Mouse (Mus musculus): ENCODE measurements around the gene Clmp. TPM values are rescaled to one million over a fixed set of nuclear protein-coding genes. Genes with fewer than 3 reads are reported as not detected.
A peak's percentile ranks its signal among the peaks of the same experiment; 100 is the strongest.

Gene Clmp
- polyA plus RNA-seq, 1 experiment from 2014 or later: 29.9 TPM

DNA sequence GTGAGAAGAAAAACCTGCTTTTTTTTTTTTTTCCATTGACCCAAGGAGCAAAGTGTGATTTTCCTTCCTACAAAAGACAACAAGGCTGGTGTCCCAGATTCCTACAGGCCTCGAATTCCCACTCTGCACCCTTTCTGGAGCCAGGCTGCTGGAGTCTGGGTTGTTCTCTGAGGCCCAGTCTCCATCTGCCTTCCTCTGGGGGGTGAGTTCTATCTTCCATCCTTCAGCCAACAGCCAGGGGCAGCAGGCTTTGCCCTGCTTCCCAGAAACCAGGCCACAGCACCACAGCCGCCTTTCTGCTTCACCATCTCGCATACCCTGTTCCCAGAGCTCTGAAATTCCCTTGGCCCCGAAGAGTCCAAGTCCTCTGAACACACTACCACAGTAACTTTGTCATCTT is 10.3 kb downstream of the Clmp start:
- Histone ChIP-seq H3K4me1 (peaks cover 43% of the 10 kb centered on the region), H3K4me2 (no peak overlapping the region), H3K27me3 (no peaks in the 10 kb centered on the region), H3K4me3 (replicated peaks) (no peak overlapping the region), H3K9ac (no peak overlapping the region), H3K9me3 (replicated peaks) (no peaks in the 10 kb centered on the region), H3K36me3 (no peaks in the 10 kb centered on the region), H3K27ac (no peak overlapping the region)
- 87% methylated on average over 4 of the region's 4 CpGs for WGBS
- ATAC-seq (replicated peaks; ENCODE audit: low FRiP score): no peak

DNA sequence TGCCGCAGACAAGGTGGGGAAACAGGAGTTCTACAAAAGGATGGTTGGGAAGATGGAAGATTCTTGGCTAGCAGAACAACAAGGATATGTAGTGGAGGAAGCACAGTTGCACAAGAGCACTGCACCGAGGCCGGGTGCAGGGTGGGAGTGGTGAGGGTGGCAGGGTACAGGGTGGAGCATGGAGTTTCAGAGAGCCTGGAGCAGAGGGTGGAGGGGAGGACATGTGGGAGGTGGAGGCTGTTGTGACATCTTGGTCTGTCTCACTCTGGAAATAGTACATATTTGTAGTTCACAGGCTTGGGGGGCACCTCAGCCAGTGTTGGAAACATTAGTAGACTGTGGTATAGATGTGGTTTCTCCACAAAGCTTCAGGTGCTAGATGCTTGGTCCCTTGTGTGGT is 13.4 kb downstream of the Clmp start:
- ATAC-seq (replicated peaks; ENCODE audit: low FRiP score): no peak

DNA sequence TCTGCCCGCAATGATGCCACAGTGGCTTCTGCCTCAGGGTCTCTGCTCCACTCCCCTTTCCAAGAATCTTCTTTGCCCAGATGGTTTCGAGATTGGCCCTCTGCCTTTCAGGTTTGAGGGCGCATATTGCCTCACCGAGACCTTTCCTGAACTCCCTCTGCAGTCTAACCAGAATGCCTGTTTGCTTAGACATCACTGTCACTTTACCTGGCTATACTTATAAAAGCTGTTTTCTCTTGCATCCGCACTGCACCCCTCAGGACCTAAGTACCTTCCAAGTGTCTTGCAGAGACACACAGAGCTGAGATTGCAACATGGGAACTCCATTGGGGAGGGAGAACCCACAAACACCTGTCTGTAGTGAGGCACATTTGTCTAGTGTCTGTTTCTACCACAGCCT is 14.5 kb downstream of the Clmp start:
- ATAC-seq (replicated peaks; ENCODE audit: low FRiP score): no peak
- Histone ChIP-seq H3K4me1 (peaks cover 30% of the 10 kb centered on the region), H3K27me3 (no peaks in the 10 kb centered on the region), H3K4me2 (no peak overlapping the region), H3K36me3 (no peaks in the 10 kb centered on the region), H3K4me3 (replicated peaks) (no peak overlapping the region), H3K9me3 (replicated peaks) (no peaks in the 10 kb centered on the region), H3K9ac (no peak overlapping the region), H3K27ac (no peak overlapping the region)
- 88% methylated on average over 5 of the region's 5 CpGs for WGBS

More for the DNA sequence above, 13.4 kb downstream of the Clmp start:
- Histone ChIP-seq H3K4me1 (peaks cover 29% of the 10 kb centered on the region), H3K27ac (peak overlapping the region; percentile 7; the same call in 1 of the 2 replicates), H3K9ac (no peak overlapping the region), H3K4me3 (replicated peaks) (no peak overlapping the region), H3K27me3 (no peaks in the 10 kb centered on the region), H3K9me3 (replicated peaks) (no peaks in the 10 kb centered on the region), H3K4me2 (no peak overlapping the region), H3K36me3 (no peaks in the 10 kb centered on the region)
- WGBS: 67% methylated on average over 3 of the region's 3 CpGs

DNA sequence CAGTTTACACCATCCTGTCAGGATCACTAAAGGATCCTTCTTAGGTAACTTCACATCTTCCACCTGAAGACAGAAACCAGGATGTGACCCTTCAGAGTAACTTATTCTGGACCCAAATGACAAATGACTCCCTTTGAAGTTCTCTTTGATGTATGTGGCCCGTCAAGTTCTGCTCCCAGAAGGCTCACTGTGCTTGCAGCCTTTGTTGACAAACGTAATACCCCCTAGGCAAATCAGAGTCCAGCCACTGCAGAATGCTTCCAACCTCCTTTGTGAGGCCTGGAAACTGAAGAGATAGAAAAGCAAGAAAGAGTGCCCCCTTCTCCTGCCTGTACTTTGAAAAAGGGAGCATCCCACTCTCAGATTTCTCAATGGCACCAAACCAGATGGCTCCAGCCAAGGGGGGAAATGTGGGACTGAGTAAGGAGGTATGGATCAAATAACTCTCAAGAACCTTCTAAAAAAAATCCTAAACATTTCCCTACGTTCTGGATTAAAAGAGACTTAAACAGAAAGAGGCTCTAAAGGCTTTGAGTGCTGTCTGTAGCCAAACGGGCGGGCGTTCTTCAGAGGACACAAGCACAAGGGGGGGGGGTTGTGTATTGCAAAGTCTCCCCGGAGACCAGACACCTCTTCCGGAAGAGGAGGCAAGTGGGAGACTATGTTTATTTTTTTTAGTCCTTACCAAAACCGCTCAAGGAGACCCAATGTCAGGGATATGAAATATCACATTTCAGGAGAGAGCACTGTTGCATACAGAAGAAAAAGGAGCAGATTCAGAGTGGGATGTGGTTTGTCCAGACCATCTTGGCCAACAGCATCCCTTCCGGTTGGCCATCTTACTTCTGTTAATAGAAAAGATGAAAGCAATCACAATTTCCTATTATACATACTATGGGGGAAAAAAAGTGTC is 18.9 kb downstream of the Clmp start:
- peak; percentile 35 for ATAC-seq (replicated peaks; ENCODE audit: low FRiP score)
- Histone ChIP-seq H3K36me3 (no peaks in the 10 kb centered on the region), H3K4me2 (no peak overlapping the region), H3K4me1 (peaks cover 58% of the 10 kb centered on the region), H3K9me3 (replicated peaks) (no peaks in the 10 kb centered on the region), H3K9ac (no peak overlapping the region), H3K27ac (peak overlapping the region; percentile 24), H3K4me3 (replicated peaks) (no peak overlapping the region), H3K27me3 (no peaks in the 10 kb centered on the region; the same call in 1 of the 2 replicates)
- WGBS: 8% methylated on average over 10 of the region's 10 CpGs

DNA sequence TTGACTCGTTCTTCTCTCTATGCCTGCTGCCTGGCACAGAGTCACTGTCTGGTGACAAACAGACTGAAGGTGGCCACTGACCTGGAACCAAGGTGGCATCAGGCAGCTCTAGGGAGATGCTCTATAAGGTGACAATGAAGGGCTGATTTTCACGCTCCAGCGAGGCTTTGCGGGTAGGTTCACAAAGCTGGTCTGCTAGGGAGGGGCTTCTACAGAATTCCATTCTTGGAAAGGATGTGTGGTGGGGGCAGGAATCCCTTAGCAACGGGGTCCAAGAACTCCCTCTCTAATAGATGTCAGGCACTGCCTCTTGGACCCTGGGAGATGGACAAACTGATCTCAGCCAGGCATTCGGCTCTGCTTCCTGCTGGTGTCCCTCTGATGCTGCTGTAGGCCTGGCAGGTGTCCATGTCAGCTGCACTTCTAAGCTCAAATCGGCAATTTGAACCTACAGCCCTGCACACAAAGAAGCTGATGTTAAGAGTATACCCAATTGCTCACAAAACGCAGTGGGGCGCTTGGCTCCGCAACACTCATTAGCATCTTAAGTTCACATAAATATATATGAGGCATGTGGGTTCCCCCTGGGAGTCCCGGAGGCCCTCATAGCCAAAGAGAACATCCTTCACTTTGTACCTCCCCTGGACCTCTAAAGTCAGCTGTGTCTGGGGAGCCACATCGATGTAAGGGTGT is 22.8 kb downstream of the Clmp start:
- Histone ChIP-seq H3K9ac (no peak overlapping the region), H3K4me2 (no peak overlapping the region), H3K4me3 (replicated peaks) (no peak overlapping the region), H3K36me3 (no peaks in the 10 kb centered on the region), H3K9me3 (replicated peaks) (no peaks in the 10 kb centered on the region), H3K27me3 (no peaks in the 10 kb centered on the region; the same call in 1 of the 2 replicates), H3K4me1 (peaks cover 63% of the 10 kb centered on the region), H3K27ac (peak overlapping the region; percentile 81)
- peak; percentile 57 for ATAC-seq (replicated peaks; ENCODE audit: low FRiP score)
- 41% methylated on average over 12 of the region's 12 CpGs for WGBS

DNA sequence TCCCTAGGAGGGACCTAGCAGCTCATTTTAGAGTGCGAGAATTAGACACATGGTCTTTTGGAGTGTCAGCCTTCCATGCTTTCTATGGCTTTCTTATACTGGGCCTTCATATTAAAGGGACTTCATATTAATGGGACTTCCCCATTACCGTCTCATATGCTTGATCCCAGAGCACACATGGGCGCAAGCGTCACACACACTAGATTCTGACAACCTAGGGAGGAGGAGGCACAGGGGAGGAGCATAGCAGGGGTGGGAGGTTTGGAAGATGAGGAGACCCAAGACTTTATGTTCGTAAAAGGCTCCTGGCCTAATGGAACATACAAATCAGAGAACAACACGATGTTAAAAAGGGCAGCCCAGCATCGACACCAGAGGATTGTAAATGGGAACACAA is 23.4 kb downstream of the Clmp start:
- Histone ChIP-seq H3K9ac (no peak overlapping the region), H3K4me3 (replicated peaks) (no peak overlapping the region), H3K9me3 (replicated peaks) (no peaks in the 10 kb centered on the region), H3K27ac (peak overlapping the region; percentile 81), H3K27me3 (no peaks in the 10 kb centered on the region; the same call in 1 of the 2 replicates), H3K4me1 (peaks cover 58% of the 10 kb centered on the region), H3K36me3 (no peaks in the 10 kb centered on the region), H3K4me2 (no peak overlapping the region)
- 56% methylated on average over 7 of the region's 7 CpGs for WGBS
- no peak for ATAC-seq (replicated peaks; ENCODE audit: low FRiP score)

DNA sequence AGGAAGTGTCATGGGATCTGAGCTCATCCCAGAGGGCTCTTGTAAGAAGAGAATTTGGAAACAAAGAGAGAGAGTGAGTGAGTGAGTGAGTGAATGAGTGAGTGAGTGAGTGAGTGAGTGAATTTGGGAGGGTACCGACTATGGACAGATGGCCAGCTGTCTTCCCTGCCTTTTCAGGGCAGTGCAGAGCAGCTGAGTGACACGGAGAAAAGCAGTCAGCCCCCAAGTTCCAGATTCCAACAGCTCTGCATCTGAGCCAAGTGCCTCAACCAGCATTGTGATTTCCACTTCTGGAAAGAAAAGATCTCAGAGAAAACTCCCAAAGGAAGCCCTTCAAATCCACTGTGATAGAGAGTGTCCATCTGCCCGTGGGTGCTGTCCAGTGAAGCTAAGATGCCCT is 23.8 kb downstream of the Clmp start:
- 50% methylated on average over 3 of the region's 3 CpGs for WGBS
- Histone ChIP-seq H3K27me3 (no peaks in the 10 kb centered on the region; the same call in 1 of the 2 replicates), H3K4me3 (replicated peaks) (no peak overlapping the region), H3K4me2 (no peak overlapping the region), H3K27ac (peak overlapping the region; percentile 81), H3K9me3 (replicated peaks) (no peaks in the 10 kb centered on the region), H3K36me3 (no peaks in the 10 kb centered on the region), H3K4me1 (peaks cover 54% of the 10 kb centered on the region), H3K9ac (no peak overlapping the region)
- ATAC-seq (replicated peaks; ENCODE audit: low FRiP score): no peak

DNA sequence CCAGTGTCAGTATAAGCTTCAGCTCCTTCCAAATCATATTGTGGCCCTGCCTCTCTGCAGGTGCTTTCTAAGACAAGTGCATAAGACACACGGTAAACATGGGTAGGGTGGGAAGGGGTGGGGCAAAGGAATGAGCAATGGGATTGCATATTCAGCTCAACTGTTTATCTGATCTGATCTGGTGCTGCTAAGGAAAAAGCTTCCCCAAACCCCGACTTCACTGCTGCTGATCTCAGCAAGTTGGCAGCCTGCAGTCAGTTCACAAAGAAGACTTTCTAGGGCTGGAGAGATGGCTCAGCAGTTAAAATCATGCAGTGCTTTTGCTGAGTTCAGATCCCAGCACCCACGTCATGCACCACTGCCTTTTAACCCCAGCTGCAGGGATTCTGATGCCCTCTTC is 24.2 kb downstream of the Clmp start:
- no peak overlapping the region for H3K4me2 ChIP-seq
- H3K4me3 ChIP-seq (replicated peaks): no peak overlapping the region
- peaks cover 50% of the 10 kb centered on the region for H3K4me1 ChIP-seq
- no peaks in the 10 kb centered on the region; the same call in 1 of the 2 replicates for H3K27me3 ChIP-seq
- H3K27ac ChIP-seq: no peak overlapping the region
- ATAC-seq (replicated peaks; ENCODE audit: low FRiP score): no peak
- no peaks in the 10 kb centered on the region for H3K36me3 ChIP-seq
- H3K9me3 ChIP-seq (replicated peaks): no peaks in the 10 kb centered on the region
- H3K9ac ChIP-seq: no peak overlapping the region
- 58% methylated on average over 3 of the region's 3 CpGs for WGBS

DNA sequence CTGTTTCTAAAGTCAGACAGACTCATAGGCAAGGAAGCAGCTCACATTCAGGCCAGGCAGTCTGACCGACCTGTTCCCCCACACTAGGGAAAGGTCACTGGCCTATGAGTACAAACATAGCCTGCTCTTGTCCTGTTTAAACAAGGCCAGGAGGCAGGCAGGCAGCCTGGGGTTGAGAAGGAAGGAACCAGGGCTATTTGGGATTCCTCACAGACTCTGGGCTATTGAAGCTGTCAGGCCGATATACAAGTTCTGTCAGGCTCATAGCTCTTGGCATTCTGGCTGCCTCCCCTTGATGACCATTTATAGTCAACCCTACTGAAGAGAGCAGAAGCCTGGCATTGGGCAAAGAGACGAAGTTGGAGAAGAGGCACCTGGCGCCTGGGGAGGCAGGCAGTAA is 25.9 kb downstream of the Clmp start:
- Histone ChIP-seq H3K9ac (no peak overlapping the region), H3K4me1 (peaks cover 47% of the 10 kb centered on the region), H3K4me3 (replicated peaks) (no peak overlapping the region), H3K36me3 (no peaks in the 10 kb centered on the region), H3K27ac (no peak overlapping the region; the same call in 1 of the 2 replicates), H3K27me3 (no peaks in the 10 kb centered on the region; the same call in 1 of the 2 replicates), H3K4me2 (no peak overlapping the region), H3K9me3 (replicated peaks) (no peaks in the 10 kb centered on the region)
- WGBS: 66% methylated on average over 4 of the region's 4 CpGs
- no peak for ATAC-seq (replicated peaks; ENCODE audit: low FRiP score)

DNA sequence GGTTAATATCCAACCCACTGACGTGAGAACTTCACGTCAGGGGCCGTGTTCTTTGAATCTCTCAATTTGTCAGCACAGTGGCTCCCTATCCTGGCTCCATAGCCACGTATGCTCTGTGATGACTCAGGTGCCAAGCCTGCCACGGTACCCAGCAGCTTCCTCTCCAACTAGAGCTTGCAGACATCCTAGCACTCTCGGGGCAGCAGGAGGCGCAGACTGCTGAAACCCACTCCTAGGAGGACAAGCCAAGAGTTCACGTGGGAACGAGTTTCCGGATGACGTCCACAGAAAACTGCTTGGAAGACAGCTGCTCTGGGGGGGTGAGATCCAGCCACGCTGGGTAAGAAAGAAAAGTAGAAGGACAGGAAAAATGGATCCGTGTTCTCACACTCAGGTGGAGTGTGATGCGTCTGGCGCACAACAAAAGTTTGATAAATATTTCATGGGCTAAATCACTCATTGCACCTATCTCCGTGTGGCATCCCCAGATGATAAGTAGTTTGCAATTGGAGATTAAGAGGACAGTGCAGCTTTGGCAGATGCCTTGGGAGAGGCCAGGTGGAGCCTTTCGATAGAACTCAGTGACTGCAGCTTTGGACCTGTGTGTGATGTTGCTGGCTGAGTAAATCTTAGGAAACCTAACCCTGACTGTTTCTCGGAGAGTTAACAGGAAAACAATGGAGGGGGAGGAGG is 31.6 kb downstream of the Clmp start:
- Histone ChIP-seq H3K9ac (no peak overlapping the region), H3K36me3 (no peaks in the 10 kb centered on the region), H3K4me2 (peak overlapping the region; percentile 33), H3K27me3 (no peaks in the 10 kb centered on the region), H3K4me1 (peaks cover 52% of the 10 kb centered on the region), H3K9me3 (replicated peaks) (no peaks in the 10 kb centered on the region), H3K27ac (peak overlapping the region; percentile 80), H3K4me3 (replicated peaks) (no peak overlapping the region)
- 38% methylated on average over 18 of the region's 18 CpGs for WGBS
- ATAC-seq (replicated peaks; ENCODE audit: low FRiP score): peak; percentile 53; the same call in 1 of the 2 replicates

DNA sequence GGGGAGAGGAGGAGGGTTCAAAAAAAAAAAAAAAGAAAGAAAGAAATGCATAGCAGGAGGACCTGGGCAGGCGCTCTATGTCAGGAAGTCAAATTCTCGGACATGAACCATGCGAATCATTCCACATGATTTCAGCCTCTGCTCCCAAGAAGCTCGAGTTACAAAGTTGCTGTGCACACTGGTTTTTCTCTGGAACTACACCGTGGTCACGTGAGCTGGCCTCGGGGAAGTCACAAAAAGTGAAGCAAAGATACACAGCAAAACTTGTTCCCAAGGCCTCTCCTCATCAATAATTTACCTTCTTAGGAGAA is 32.1 kb downstream of the Clmp start:
- Histone ChIP-seq H3K36me3 (no peaks in the 10 kb centered on the region), H3K9me3 (replicated peaks) (no peaks in the 10 kb centered on the region), H3K27ac (peak overlapping the region; percentile 80), H3K9ac (no peak overlapping the region), H3K27me3 (no peaks in the 10 kb centered on the region), H3K4me1 (peaks cover 57% of the 10 kb centered on the region), H3K4me2 (peak overlapping the region; percentile 33), H3K4me3 (replicated peaks) (no peak overlapping the region)
- 10% methylated on average over 7 of the region's 7 CpGs for WGBS
- ATAC-seq (replicated peaks; ENCODE audit: low FRiP score): peak; percentile 54

DNA sequence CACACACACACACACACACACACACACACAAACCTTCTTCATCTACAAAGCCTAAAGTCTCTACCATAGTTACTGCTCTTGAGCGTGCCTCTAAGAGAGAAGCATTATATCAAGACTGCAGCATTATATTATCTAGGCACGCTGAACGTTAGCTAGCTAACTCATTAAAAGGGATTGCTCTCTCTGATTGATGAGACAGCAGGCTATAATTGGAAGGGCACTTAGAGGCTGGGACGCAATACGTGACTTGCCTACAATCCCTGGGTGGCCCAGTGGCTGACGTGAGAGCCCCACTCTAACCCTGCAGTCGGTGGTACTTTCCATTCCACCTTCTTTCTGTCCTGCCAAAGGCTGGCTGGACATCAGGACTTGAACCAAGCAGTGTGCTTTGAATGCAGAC is 35.1 kb downstream of the Clmp start:
- Histone ChIP-seq H3K27ac (no peak overlapping the region), H3K9me3 (replicated peaks) (no peaks in the 10 kb centered on the region), H3K27me3 (no peaks in the 10 kb centered on the region), H3K4me3 (replicated peaks) (no peak overlapping the region), H3K4me1 (peaks cover 68% of the 10 kb centered on the region), H3K36me3 (no peaks in the 10 kb centered on the region), H3K9ac (no peak overlapping the region), H3K4me2 (no peak overlapping the region)
- no peak for ATAC-seq (replicated peaks; ENCODE audit: low FRiP score)
- WGBS: 31% methylated on average over 7 of the region's 7 CpGs
